Mouse (Mus musculus): ENCODE measurements around the gene Ninj2. TPM values are rescaled to one million over a fixed set of nuclear protein-coding genes. Genes with fewer than 3 reads are reported as not detected.
"Not testable (repeated sequence)": the region's sequence is repeated elsewhere in the genome, so short reads cannot be mapped to it uniquely, and the experiment has no call there.

Gene Ninj2
- not detected for total RNA-seq (2021)
- long read RNA-seq, experiment 1 = 0 reads
- long read RNA-seq, experiment 2 = 0 reads

GRCm38 (mm10) chr6:120093100-120093499 is at the start of gene Ninj2:
Gene Ninj2 (plus strand): TSS chr6:120093350.
- DNase-seq (ENCODE audit: low spot score in 2 of 2) = no peak

- DNase-seq (ENCODE audit: low spot score in 2 of 2) = no peak
These were observed 47.7 kb upstream of the Ninj2 start for GRCm38 (mm10) chr6:120045406-120045805.

GRCm38 (mm10) chr6:120047705-120048292 is 45.4 kb upstream of the Ninj2 start:
- DNase-seq (ENCODE audit: low spot score in 2 of 2) = no peak

- DNase-seq (ENCODE audit: low spot score in 2 of 2) = no peak
These were observed 38.7 kb upstream of the Ninj2 start for GRCm38 (mm10) chr6:120054412-120054811.

GRCm38 (mm10) chr6:120055666-120056540 is 37.2 kb upstream of the Ninj2 start:
- peak in 1 of 2 experiments; percentile 16 for DNase-seq (ENCODE audit: low spot score in 2 of 2)

GRCm38 (mm10) chr6:120062934-120063333 is 30.2 kb upstream of the Ninj2 start:
- no peak for DNase-seq (ENCODE audit: low spot score in 2 of 2)

GRCm38 (mm10) chr6:120064627-120065026 is 28.5 kb upstream of the Ninj2 start:
- no peak for DNase-seq (ENCODE audit: low spot score in 2 of 2)

- DNase-seq (ENCODE audit: low spot score in 2 of 2) = no peak
These were observed 27.5 kb upstream of the Ninj2 start for GRCm38 (mm10) chr6:120065552-120066177.

GRCm38 (mm10) chr6:120069546-120069945 is 23.6 kb upstream of the Ninj2 start:
- DNase-seq (ENCODE audit: low spot score in 2 of 2) = no peak

GRCm38 (mm10) chr6:120072630-120073029 is 20.5 kb upstream of the Ninj2 start:
- DNase-seq (ENCODE audit: low spot score in 2 of 2) = no peak

GRCm38 (mm10) chr6:120076619-120077450 is 16.3 kb upstream of the Ninj2 start:
- DNase-seq (ENCODE audit: low spot score in 2 of 2) = no peak

GRCm38 (mm10) chr6:120079547-120079946 is 13.6 kb upstream of the Ninj2 start:
- DNase-seq (ENCODE audit: low spot score in 2 of 2) = no peak

- no peak for DNase-seq (ENCODE audit: low spot score in 2 of 2)
These were observed 11.6 kb upstream of the Ninj2 start for GRCm38 (mm10) chr6:120081516-120081915.

- no peak for DNase-seq (ENCODE audit: low spot score in 2 of 2)
These were observed 10.7 kb upstream of the Ninj2 start for GRCm38 (mm10) chr6:120082251-120082950.

GRCm38 (mm10) chr6:120082951-120083411 is 10.2 kb upstream of the Ninj2 start:
- DNase-seq (ENCODE audit: low spot score in 2 of 2) = no peak

- DNase-seq (ENCODE audit: low spot score in 2 of 2) = no peak
These were observed 9.7 kb upstream of the Ninj2 start for GRCm38 (mm10) chr6:120083442-120083841.

GRCm38 (mm10) chr6:120084983-120085382 is 8.2 kb upstream of the Ninj2 start:
- no peak for DNase-seq (ENCODE audit: low spot score in 2 of 2)

GRCm38 (mm10) chr6:120085832-120086231 is 7.3 kb upstream of the Ninj2 start:
- no peak for DNase-seq (ENCODE audit: low spot score in 2 of 2)

- DNase-seq (ENCODE audit: low spot score in 2 of 2) = not testable (repeated sequence)
These were observed 6.1 kb upstream of the Ninj2 start for GRCm38 (mm10) chr6:120087041-120087440.

GRCm38 (mm10) chr6:120090712-120091248 is 2.4 kb upstream of the Ninj2 start:
- no peak for DNase-seq (ENCODE audit: low spot score in 2 of 2)

Data from gastrocnemius, postnatal 4 days (tissue).